Mouse (Mus musculus) heart, embryonic 13.5 days (tissue): ENCODE results near the gene Mthfr. TPM values are rescaled to one million over a fixed set of nuclear protein-coding genes. Genes with fewer than 3 reads are reported as not detected.

Experiments used
- ATAC-seq: fragments of 200-750 bp; cut with Nextera tagmentation; 2 replicates; pipeline ENCODE4 v1.8.0; 2017; ENCODE audit warnings: moderate TSS enrichment; ENCODE audit not compliant: insufficient number of reproducible peaks, low FRiP score, low TSS enrichment; ENCODE audit errors: extremely low read depth
- H3K27ac ChIP-seq: fragments of 300-500 bp; sonication (generic); replicated peaks from 2 replicates; pipeline ENCODE4 v1.5.1; 2015; ENCODE audit warnings: moderate library complexity, mild to moderate bottlenecking, inconsistent platforms
- H3K27me3 ChIP-seq: fragments of 300-500 bp; sonication (generic); replicated peaks from 2 replicates; pipeline ENCODE4 v1.6.1; 2015; ENCODE audit warnings: mild to moderate bottlenecking, inconsistent platforms
- H3K36me3 ChIP-seq: fragments of 300-500 bp; sonication (generic); 2 replicates; pipeline ENCODE4 v1.6.1; 2015; ENCODE audit warnings: mild to moderate bottlenecking, inconsistent platforms
- H3K4me1 ChIP-seq: fragments of 300-500 bp; sonication (generic); 2 replicates; pipeline ENCODE4 v1.6.1; 2015; ENCODE audit warnings: inconsistent platforms
- H3K4me2 ChIP-seq: fragments of 300-500 bp; sonication (generic); 2 replicates; pipeline ENCODE4 v1.6.1; 2015; ENCODE audit warnings: inconsistent platforms, mild to moderate bottlenecking, moderate library complexity
- H3K4me3 ChIP-seq: fragments of 300-500 bp; sonication (generic); 2 replicates; pipeline ENCODE4 v1.5.1; 2015; ENCODE audit warnings: moderate library complexity, mild to moderate bottlenecking, inconsistent platforms
- H3K9ac ChIP-seq: fragments of 300-500 bp; sonication (generic); 2 replicates; pipeline ENCODE4 v1.6.1; 2015; ENCODE audit warnings: inconsistent platforms, mild to moderate bottlenecking, moderate library complexity
- H3K9me3 ChIP-seq: fragments of 300-500 bp; sonication (generic); 2 replicates; pipeline ENCODE4 v1.6.1; 2016; ENCODE audit warnings: inconsistent platforms
- WGBS: fragments of 180-500 bp; shearing (Covaris S2); methylation state at CpG from one replicate; pipeline ENCODE4 v1.1.7; 2015; ENCODE audit warnings: mixed read lengths; 5-methylcytosine and 5-hydroxymethylcytosine counted together
- polyA plus RNA-seq: library from polyadenylated mRNA; unstranded; fragments of >200 nt; fragmentation: Nextera tagmentation; extraction: Ambion mirVana; gene quantifications from 2 replicates; pipeline ENCODE4 v1.2.1, GENCODE M21; 2015

Gene Mthfr
- polyA plus RNA-seq, 1 experiment from 2014 or later = 11.7 TPM

- H3K9ac ChIP-seq = no peak overlapping the region
- no peaks in the 10 kb centered on the region for H3K36me3 ChIP-seq
- no peaks in the 10 kb centered on the region; the same call in 1 of the 2 replicates for H3K27me3 ChIP-seq
- ATAC-seq = no peak
- H3K27ac ChIP-seq = no peak overlapping the region
- no peaks in the 10 kb centered on the region for H3K9me3 ChIP-seq
- WGBS = 84% methylated on average over 8 of the region's 8 CpGs
- peaks cover 10% of the 10 kb centered on the region for H3K4me1 ChIP-seq
- no peak overlapping the region for H3K4me2 ChIP-seq
- H3K4me3 ChIP-seq = no peak overlapping the region
Observed at GRCm38 (mm10) chr4:148067346-148067745, 28.5 kb downstream of the Mthfr start.

DNA sequence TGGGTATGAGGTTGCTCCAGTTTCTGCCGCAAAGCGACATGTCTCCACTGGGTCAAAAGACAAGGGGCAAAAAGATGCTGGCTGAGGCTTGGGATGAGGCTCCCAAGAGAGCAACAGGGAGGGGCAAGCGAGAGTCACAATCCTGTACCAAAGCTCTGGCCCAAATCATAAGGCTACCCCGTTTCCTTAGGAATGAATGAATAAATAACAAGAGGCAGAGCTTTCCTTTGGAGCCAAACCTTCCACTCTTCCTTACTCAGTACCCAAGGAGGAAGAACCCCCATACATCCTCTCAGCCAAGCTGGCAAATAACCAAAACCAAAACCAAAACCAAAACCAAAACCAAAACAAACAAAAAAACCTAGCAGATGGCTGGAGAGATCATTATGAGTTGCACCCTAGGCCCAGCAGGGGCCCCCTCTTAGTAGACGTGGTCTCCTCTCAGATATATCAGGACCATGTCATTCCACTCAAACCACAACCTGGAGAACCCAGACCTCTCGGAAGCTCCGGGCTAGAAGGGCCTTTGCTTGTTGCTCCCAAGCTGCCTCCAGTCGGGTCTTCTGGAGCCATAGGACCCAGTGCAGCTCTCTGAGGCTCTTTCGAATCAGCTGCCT lies 30.8 kb downstream of the Mthfr start:
- no peak overlapping the region for H3K4me2 ChIP-seq
- no peak for ATAC-seq
- H3K36me3 ChIP-seq = no peaks in the 10 kb centered on the region
- H3K27ac ChIP-seq = no peak overlapping the region
- no peak overlapping the region for H3K9ac ChIP-seq
- H3K4me3 ChIP-seq = no peak overlapping the region
- H3K9me3 ChIP-seq = no peaks in the 10 kb centered on the region
- no peaks in the 10 kb centered on the region; the same call in 1 of the 2 replicates for H3K27me3 ChIP-seq
- peaks cover 10% of the 10 kb centered on the region for H3K4me1 ChIP-seq
- WGBS = 70% methylated on average over 9 of the region's 9 CpGs

DNA sequence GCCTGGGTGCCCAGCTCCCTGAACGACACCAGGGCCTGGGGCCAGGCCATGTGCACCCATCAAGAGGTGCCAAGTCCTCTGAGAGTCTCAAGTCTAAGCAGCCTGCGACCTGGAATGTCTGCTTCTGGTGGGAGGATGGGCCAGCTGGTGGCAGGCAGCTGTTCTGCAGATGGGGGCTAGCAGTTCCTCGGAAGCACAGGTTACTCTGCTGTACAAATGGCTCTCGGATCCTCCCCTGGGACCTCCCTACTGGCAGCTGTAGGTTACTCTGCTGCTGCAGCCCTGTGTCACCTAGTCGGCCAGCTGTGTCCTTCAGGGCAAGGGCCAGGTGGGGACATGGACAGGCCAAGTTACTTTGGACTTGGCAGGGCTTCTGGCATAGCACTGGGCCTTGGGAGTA lies 32.6 kb downstream of the Mthfr start:
- Histone ChIP-seq H3K4me3 (no peak overlapping the region), H3K9ac (no peak overlapping the region), H3K27me3 (no peaks in the 10 kb centered on the region; the same call in 1 of the 2 replicates), H3K36me3 (no peaks in the 10 kb centered on the region), H3K27ac (no peak overlapping the region), H3K4me2 (no peak overlapping the region), H3K4me1 (peaks cover 8% of the 10 kb centered on the region), H3K9me3 (no peaks in the 10 kb centered on the region)
- WGBS = 50% methylated on average over 5 of the region's 5 CpGs
- no peak for ATAC-seq

DNA sequence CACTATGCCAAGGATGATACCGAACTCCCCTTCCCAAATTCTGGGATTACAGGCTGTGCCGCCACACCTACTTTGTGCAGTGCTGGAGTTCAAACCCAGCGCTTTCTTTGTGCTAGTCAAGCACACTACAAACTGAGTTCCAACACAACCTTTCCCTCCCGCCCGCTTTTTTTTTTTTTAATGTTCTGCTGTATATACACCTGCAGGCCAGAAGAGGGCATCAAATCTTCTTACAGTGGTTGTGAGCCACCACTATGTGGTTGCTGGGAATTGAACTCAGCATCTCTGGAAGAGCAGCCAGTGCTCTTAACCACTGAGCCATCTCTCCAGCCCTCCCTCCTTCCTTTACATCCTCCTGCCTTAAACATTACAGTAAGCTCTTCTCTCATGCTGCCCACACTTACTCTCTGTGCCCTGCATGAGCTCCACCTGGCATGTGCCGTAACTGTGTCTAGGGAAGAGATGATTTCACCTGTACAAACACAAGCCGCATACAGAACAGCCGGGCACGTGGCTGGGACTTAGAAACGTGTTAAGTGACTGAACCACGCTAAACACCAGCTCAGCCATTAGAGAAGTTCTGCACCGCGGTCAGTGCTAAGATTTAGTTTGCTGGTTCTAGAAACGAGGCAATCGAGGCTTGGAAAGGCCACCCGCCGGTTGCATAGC lies 35.8 kb downstream of the Mthfr start:
- Histone ChIP-seq H3K4me2 (peak overlapping the region; percentile 70), H3K9me3 (no peaks in the 10 kb centered on the region), H3K36me3 (peaks cover 1% of the 10 kb centered on the region; the same call in 1 of the 2 replicates), H3K27ac (no peak overlapping the region), H3K27me3 (no peaks in the 10 kb centered on the region), H3K4me3 (peak overlapping the region; percentile 45), H3K9ac (peak overlapping the region; percentile 70), H3K4me1 (peaks cover 4% of the 10 kb centered on the region; the same call in 1 of the 2 replicates)
- ATAC-seq = no peak
- 36% methylated on average over 17 of the region's 17 CpGs for WGBS

DNA sequence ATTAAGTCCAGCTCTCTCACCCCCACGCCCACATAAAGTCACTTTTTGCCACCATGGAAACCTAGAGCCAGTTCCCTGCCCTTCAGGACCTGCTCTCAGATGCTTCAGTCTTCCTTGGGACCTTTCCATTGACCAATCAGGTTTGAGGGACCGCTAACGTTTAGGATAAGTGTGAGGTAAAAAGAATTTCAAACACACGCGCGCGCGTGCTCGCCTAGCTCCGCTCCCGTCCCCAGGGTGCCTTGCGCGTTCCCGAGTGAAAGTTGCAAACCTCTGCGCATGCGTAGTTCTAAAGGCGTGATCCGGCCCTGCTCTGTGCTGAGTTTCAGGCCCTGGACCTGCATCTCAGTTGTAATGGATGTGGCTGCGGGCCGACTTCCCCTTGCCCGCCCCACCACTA lies 36.4 kb downstream of the Mthfr start:
- H3K9me3 ChIP-seq = no peaks in the 10 kb centered on the region
- WGBS = 37% methylated on average over 21 of the region's 21 CpGs
- no peak for ATAC-seq
- no peak overlapping the region for H3K27ac ChIP-seq
- H3K36me3 ChIP-seq = peaks cover 7% of the 10 kb centered on the region
- H3K9ac ChIP-seq = peak overlapping the region; percentile 70
- peak overlapping the region; percentile 70 for H3K4me2 ChIP-seq
- peaks cover 4% of the 10 kb centered on the region; the same call in 1 of the 2 replicates for H3K4me1 ChIP-seq
- no peaks in the 10 kb centered on the region for H3K27me3 ChIP-seq
- peak overlapping the region; percentile 45 for H3K4me3 ChIP-seq

DNA sequence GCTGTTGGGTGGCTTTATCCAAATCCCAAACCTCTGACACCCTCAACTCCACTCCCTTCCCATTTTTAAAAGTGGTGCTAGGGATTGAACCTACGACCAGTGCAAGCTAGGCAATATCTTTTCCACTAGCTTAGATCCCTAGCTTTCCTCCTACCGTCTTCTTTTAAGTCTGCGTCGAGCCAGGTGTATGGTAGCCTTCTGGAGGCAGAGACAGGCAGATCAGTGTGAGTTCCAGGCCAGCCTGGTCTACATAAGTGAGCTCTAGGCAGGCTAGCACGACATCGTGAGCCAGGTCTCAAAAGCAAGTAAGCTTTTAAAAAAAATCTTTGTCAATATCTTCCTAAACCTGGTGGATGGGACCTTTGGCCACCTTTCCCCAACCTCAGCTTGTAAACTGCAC lies 37.0 kb downstream of the Mthfr start:
- Histone ChIP-seq H3K9me3 (no peaks in the 10 kb centered on the region), H3K36me3 (peaks cover 13% of the 10 kb centered on the region), H3K4me2 (no peak overlapping the region), H3K9ac (peak overlapping the region; percentile 70; the same call in 1 of the 2 replicates), H3K27me3 (no peaks in the 10 kb centered on the region), H3K4me1 (peaks cover 4% of the 10 kb centered on the region; the same call in 1 of the 2 replicates), H3K4me3 (no peak overlapping the region), H3K27ac (no peak overlapping the region)
- 79% methylated on average over 6 of the region's 6 CpGs for WGBS
- no peak for ATAC-seq

DNA sequence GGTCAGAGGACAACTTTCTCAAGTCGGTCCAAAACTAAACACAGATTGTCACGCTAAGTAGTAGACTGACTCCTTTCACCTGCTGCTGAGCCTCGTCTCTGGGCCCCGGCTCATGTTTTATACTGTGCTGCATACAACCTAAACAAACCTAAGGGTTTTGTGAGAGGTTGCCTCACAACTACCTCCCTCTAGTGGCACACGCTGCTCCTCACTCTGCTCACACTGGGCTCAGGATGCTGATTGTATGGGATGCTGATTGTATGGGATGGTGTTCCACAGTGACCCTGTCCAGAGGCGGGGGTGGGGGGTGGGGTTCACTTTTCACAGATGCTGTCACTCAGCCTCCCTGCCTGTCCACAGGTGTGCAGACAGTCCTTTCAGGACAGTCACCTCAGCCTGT lies 40.3 kb downstream of the Mthfr start:
- WGBS = 67% methylated on average over 6 of the region's 6 CpGs
- H3K4me2 ChIP-seq = no peak overlapping the region
- H3K27me3 ChIP-seq = no peaks in the 10 kb centered on the region
- no peak overlapping the region for H3K27ac ChIP-seq
- no peaks in the 10 kb centered on the region for H3K9me3 ChIP-seq
- no peak overlapping the region for H3K9ac ChIP-seq
- H3K36me3 ChIP-seq = peaks cover 24% of the 10 kb centered on the region
- no peak for ATAC-seq
- H3K4me3 ChIP-seq = no peak overlapping the region
- H3K4me1 ChIP-seq = peaks cover 23% of the 10 kb centered on the region

GRCm38 (mm10) chr4:148079944-148080596 lies 41.2 kb downstream of the Mthfr start:
- no peak overlapping the region for H3K27ac ChIP-seq
- 85% methylated on average over 8 of the region's 8 CpGs for WGBS
- H3K4me1 ChIP-seq = peaks cover 27% of the 10 kb centered on the region
- H3K27me3 ChIP-seq = no peaks in the 10 kb centered on the region
- peaks cover 24% of the 10 kb centered on the region for H3K36me3 ChIP-seq
- H3K9me3 ChIP-seq = no peaks in the 10 kb centered on the region
- no peak overlapping the region for H3K4me2 ChIP-seq
- H3K4me3 ChIP-seq = no peak overlapping the region
- H3K9ac ChIP-seq = no peak overlapping the region
- no peak for ATAC-seq

- Histone ChIP-seq H3K36me3 (peaks cover 24% of the 10 kb centered on the region), H3K27ac (no peak overlapping the region), H3K27me3 (no peaks in the 10 kb centered on the region), H3K9ac (no peak overlapping the region), H3K4me1 (peaks cover 31% of the 10 kb centered on the region), H3K9me3 (no peaks in the 10 kb centered on the region), H3K4me3 (no peak overlapping the region), H3K4me2 (no peak overlapping the region)
- ATAC-seq = no peak
- WGBS = 96% methylated on average over 1 of the region's 1 CpGs
Observed at GRCm38 (mm10) chr4:148080597-148080973, 41.7 kb downstream of the Mthfr start.

GRCm38 (mm10) chr4:148081201-148081600 lies 42.3 kb downstream of the Mthfr start:
- WGBS = 90% methylated on average over 10 of the region's 10 CpGs
- H3K4me3 ChIP-seq = no peak overlapping the region
- H3K4me2 ChIP-seq = no peak overlapping the region
- peaks cover 37% of the 10 kb centered on the region for H3K4me1 ChIP-seq
- H3K27me3 ChIP-seq = no peaks in the 10 kb centered on the region
- ATAC-seq = no peak
- H3K9ac ChIP-seq = no peak overlapping the region
- H3K36me3 ChIP-seq = peaks cover 24% of the 10 kb centered on the region
- H3K27ac ChIP-seq = no peak overlapping the region
- H3K9me3 ChIP-seq = no peaks in the 10 kb centered on the region

DNA sequence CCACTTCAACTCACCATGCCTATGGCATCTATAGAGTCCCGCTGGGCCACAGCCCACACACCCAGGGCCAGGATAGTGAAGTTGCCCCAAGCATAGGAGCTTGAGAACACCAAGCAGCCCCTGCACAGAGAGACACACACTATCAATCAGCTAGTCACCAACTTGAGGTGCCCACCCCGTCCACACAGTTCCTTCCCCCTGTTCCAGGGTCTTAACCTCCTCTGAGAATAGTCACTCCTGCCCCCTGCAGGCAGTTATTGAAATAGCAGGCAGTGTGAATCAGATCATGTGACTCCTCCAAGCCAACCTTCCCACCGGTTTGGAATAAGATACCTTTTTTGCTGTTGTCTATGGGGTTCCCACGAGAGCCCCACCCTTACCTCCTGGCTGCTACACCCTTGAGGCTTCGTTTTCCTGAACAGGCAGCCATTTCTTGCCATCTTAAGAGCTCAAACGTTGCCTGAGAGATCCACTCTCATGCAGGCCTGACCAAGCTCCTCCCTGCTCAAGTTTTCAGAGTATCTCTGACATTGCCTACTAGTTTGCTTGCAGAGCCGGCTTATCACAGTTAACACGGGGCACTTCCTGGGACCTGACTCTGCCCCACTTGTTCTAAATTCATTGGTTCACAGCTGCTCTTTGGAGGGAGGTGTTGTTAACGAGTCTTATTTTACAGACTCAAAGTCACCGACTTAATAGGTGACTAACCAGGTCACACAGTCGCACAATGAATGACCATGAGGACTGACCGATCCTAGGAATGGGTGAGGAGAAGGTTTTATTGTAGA lies 43.6 kb downstream of the Mthfr start:
- no peak overlapping the region for H3K27ac ChIP-seq

More for the DNA sequence above, 43.6 kb downstream of the Mthfr start:
- Histone ChIP-seq H3K4me3 (no peak overlapping the region), H3K9me3 (no peaks in the 10 kb centered on the region), H3K4me2 (no peak overlapping the region), H3K4me1 (peaks cover 48% of the 10 kb centered on the region), H3K9ac (no peak overlapping the region; the same call in 1 of the 2 replicates), H3K27me3 (no peaks in the 10 kb centered on the region), H3K36me3 (peaks cover 24% of the 10 kb centered on the region)
- WGBS = 41% methylated on average over 12 of the region's 12 CpGs
- no peak for ATAC-seq
